Mouse (Mus musculus): ENCODE measurements at regions not wholly inside any gene's neighbourhood (a gene's known extent, or its start where the extent isn't known, plus 50 kb on each side); places are given as distances from the start of the nearest gene placed in this dataset.

- Histone ChIP-seq H3K27ac (ENCODE audit: low read depth, low read length) (no peak overlapping the region), H3K9ac (ENCODE audit: low read length) (no peak overlapping the region), H3K4me1 (ENCODE audit: control insufficient read depth, insufficient read depth, low read length) (no peaks in the 10 kb centered on the region), H3K27me3 (ENCODE audit: control insufficient read depth, insufficient read depth, low read length) (no peaks in the 10 kb centered on the region), H3K4me2 (ENCODE audit: low read depth) (no peak overlapping the region), H3K4me3 (ENCODE audit: low read depth, low read length) (no peak overlapping the region), H3K9me3 (ENCODE audit: control insufficient read depth, low read length) (no peaks in the 10 kb centered on the region), H3K36me3 (ENCODE audit: control insufficient read depth, insufficient read depth, low read length) (no peaks in the 10 kb centered on the region)
- WGBS: 88% methylated on average over 4 of the region's 4 CpGs
- ATAC-seq (ENCODE audit: insufficient read depth, low FRiP score, low TSS enrichment): no peak
- DNase-seq (ENCODE audit: low spot score): no peak
Observed at GRCm38 (mm10) chr3:70309304-70309703, 301.9 kb downstream of the Otol1 start.

- Histone ChIP-seq H3K4me3 (ENCODE audit: low read depth, low read length) (no peak overlapping the region), H3K4me1 (ENCODE audit: control insufficient read depth, insufficient read depth, low read length) (no peaks in the 10 kb centered on the region), H3K36me3 (ENCODE audit: control insufficient read depth, insufficient read depth, low read length) (no peaks in the 10 kb centered on the region), H3K9ac (ENCODE audit: low read length) (no peak overlapping the region), H3K27ac (ENCODE audit: low read depth, low read length) (no peak overlapping the region), H3K9me3 (ENCODE audit: control insufficient read depth, low read length) (no peaks in the 10 kb centered on the region), H3K27me3 (ENCODE audit: control insufficient read depth, insufficient read depth, low read length) (no peaks in the 10 kb centered on the region), H3K4me2 (ENCODE audit: low read depth) (no peak overlapping the region)
- DNase-seq (ENCODE audit: low spot score) (no peak), ATAC-seq (ENCODE audit: insufficient read depth, low FRiP score, low TSS enrichment) (no peak)
Observed at GRCm38 (mm10) chr3:70311055-70311454, 303.6 kb downstream of the Otol1 start.

GRCm38 (mm10) chr3:70312034-70312433, 304.6 kb downstream of the Otol1 start:
- WGBS: 88% methylated on average over 3 of the region's 3 CpGs
- no peak overlapping the region for H3K4me3 ChIP-seq (ENCODE audit: low read depth, low read length)
- no peaks in the 10 kb centered on the region for H3K9me3 ChIP-seq (ENCODE audit: control insufficient read depth, low read length)
- DNase-seq (ENCODE audit: low spot score) (no peak), ATAC-seq (ENCODE audit: insufficient read depth, low FRiP score, low TSS enrichment) (no peak)
- no peaks in the 10 kb centered on the region for H3K4me1 ChIP-seq (ENCODE audit: control insufficient read depth, insufficient read depth, low read length)
- H3K36me3 ChIP-seq (ENCODE audit: control insufficient read depth, insufficient read depth, low read length): no peaks in the 10 kb centered on the region
- no peak overlapping the region for H3K4me2 ChIP-seq (ENCODE audit: low read depth)
- no peak overlapping the region for H3K9ac ChIP-seq (ENCODE audit: low read length)
- H3K27ac ChIP-seq (ENCODE audit: low read depth, low read length): no peak overlapping the region
- H3K27me3 ChIP-seq (ENCODE audit: control insufficient read depth, insufficient read depth, low read length): no peaks in the 10 kb centered on the region

- WGBS: 74% methylated on average over 7 of the region's 7 CpGs
- no peak for DNase-seq (ENCODE audit: low spot score)
Observed at GRCm38 (mm10) chr3:70313119-70313868, 305.9 kb downstream of the Otol1 start.

GRCm38 (mm10) chr3:70314239-70314638, 306.8 kb downstream of the Otol1 start:
- H3K27ac ChIP-seq (ENCODE audit: low read depth, low read length): no peak overlapping the region
- H3K4me3 ChIP-seq (ENCODE audit: low read depth, low read length): no peak overlapping the region
- DNase-seq (ENCODE audit: low spot score) (no peak), ATAC-seq (ENCODE audit: insufficient read depth, low FRiP score, low TSS enrichment) (no peak)
- no peak overlapping the region for H3K4me2 ChIP-seq (ENCODE audit: low read depth)
- no peaks in the 10 kb centered on the region for H3K9me3 ChIP-seq (ENCODE audit: control insufficient read depth, low read length)
- H3K4me1 ChIP-seq (ENCODE audit: control insufficient read depth, insufficient read depth, low read length): no peaks in the 10 kb centered on the region
- H3K36me3 ChIP-seq (ENCODE audit: control insufficient read depth, insufficient read depth, low read length): no peaks in the 10 kb centered on the region
- 87% methylated on average over 4 of the region's 4 CpGs for WGBS
- H3K27me3 ChIP-seq (ENCODE audit: control insufficient read depth, insufficient read depth, low read length): no peaks in the 10 kb centered on the region
- no peak overlapping the region for H3K9ac ChIP-seq (ENCODE audit: low read length)

More at GRCm38 (mm10) chr3:70313119-70313868, 305.9 kb downstream of the Otol1 start:
- no peaks in the 10 kb centered on the region for H3K9me3 ChIP-seq (ENCODE audit: control insufficient read depth, low read length)
- H3K27me3 ChIP-seq (ENCODE audit: control insufficient read depth, insufficient read depth, low read length): no peaks in the 10 kb centered on the region
- H3K27ac ChIP-seq (ENCODE audit: low read depth, low read length): no peak overlapping the region
- H3K36me3 ChIP-seq (ENCODE audit: control insufficient read depth, insufficient read depth, low read length): no peaks in the 10 kb centered on the region
- no peak for ATAC-seq (ENCODE audit: insufficient read depth, low FRiP score, low TSS enrichment)
- no peak overlapping the region for H3K4me3 ChIP-seq (ENCODE audit: low read depth, low read length)
- H3K9ac ChIP-seq (ENCODE audit: low read length): no peak overlapping the region
- H3K4me1 ChIP-seq (ENCODE audit: control insufficient read depth, insufficient read depth, low read length): no peaks in the 10 kb centered on the region
- H3K4me2 ChIP-seq (ENCODE audit: low read depth): no peak overlapping the region

GRCm38 (mm10) chr3:70318377-70318776, 311.0 kb downstream of the Otol1 start:
- Histone ChIP-seq H3K9me3 (ENCODE audit: control insufficient read depth, low read length) (no peaks in the 10 kb centered on the region), H3K9ac (ENCODE audit: low read length) (no peak overlapping the region)

GRCm38 (mm10) chr3:70319139-70319538, 311.7 kb downstream of the Otol1 start:
- Histone ChIP-seq H3K4me1 (ENCODE audit: control insufficient read depth, insufficient read depth, low read length) (no peaks in the 10 kb centered on the region), H3K27me3 (ENCODE audit: control insufficient read depth, insufficient read depth, low read length) (no peaks in the 10 kb centered on the region), H3K36me3 (ENCODE audit: control insufficient read depth, insufficient read depth, low read length) (no peaks in the 10 kb centered on the region), H3K9me3 (ENCODE audit: control insufficient read depth, low read length) (no peaks in the 10 kb centered on the region), H3K4me2 (ENCODE audit: low read depth) (no peak overlapping the region), H3K4me3 (ENCODE audit: low read depth, low read length) (no peak overlapping the region), H3K9ac (ENCODE audit: low read length) (no peak overlapping the region), H3K27ac (ENCODE audit: low read depth, low read length) (no peak overlapping the region)
- 89% methylated on average over 3 of the region's 3 CpGs for WGBS
- ATAC-seq (ENCODE audit: insufficient read depth, low FRiP score, low TSS enrichment) (no peak), DNase-seq (ENCODE audit: low spot score) (no peak)

More at GRCm38 (mm10) chr3:70318377-70318776, 311.0 kb downstream of the Otol1 start:
- H3K4me3 ChIP-seq (ENCODE audit: low read depth, low read length): no peak overlapping the region
- no peak for ATAC-seq (ENCODE audit: insufficient read depth, low FRiP score, low TSS enrichment)
- WGBS: 88% methylated on average over 2 of the region's 2 CpGs
- no peak overlapping the region for H3K27ac ChIP-seq (ENCODE audit: low read depth, low read length)
- DNase-seq (ENCODE audit: low spot score): no peak
- H3K4me2 ChIP-seq (ENCODE audit: low read depth): no peak overlapping the region
- no peaks in the 10 kb centered on the region for H3K36me3 ChIP-seq (ENCODE audit: control insufficient read depth, insufficient read depth, low read length)
- no peaks in the 10 kb centered on the region for H3K27me3 ChIP-seq (ENCODE audit: control insufficient read depth, insufficient read depth, low read length)
- no peaks in the 10 kb centered on the region for H3K4me1 ChIP-seq (ENCODE audit: control insufficient read depth, insufficient read depth, low read length)

GRCm38 (mm10) chr3:70321161-70321657, 313.8 kb downstream of the Otol1 start:
- no peak overlapping the region for H3K4me2 ChIP-seq (ENCODE audit: low read depth)
- H3K4me3 ChIP-seq (ENCODE audit: low read depth, low read length): no peak overlapping the region
- H3K9ac ChIP-seq (ENCODE audit: low read length): no peak overlapping the region
- no peaks in the 10 kb centered on the region for H3K9me3 ChIP-seq (ENCODE audit: control insufficient read depth, low read length)
- no peaks in the 10 kb centered on the region for H3K36me3 ChIP-seq (ENCODE audit: control insufficient read depth, insufficient read depth, low read length)
- no peaks in the 10 kb centered on the region for H3K4me1 ChIP-seq (ENCODE audit: control insufficient read depth, insufficient read depth, low read length)
- ATAC-seq (ENCODE audit: insufficient read depth, low FRiP score, low TSS enrichment): no peak
- no peaks in the 10 kb centered on the region for H3K27me3 ChIP-seq (ENCODE audit: control insufficient read depth, insufficient read depth, low read length)
- H3K27ac ChIP-seq (ENCODE audit: low read depth, low read length): no peak overlapping the region
- DNase-seq (ENCODE audit: low spot score): no peak

- Histone ChIP-seq H3K4me3 (ENCODE audit: low read depth, low read length) (no peak overlapping the region), H3K27me3 (ENCODE audit: control insufficient read depth, insufficient read depth, low read length) (no peaks in the 10 kb centered on the region), H3K9ac (ENCODE audit: low read length) (no peak overlapping the region), H3K9me3 (ENCODE audit: control insufficient read depth, low read length) (no peaks in the 10 kb centered on the region), H3K27ac (ENCODE audit: low read depth, low read length) (no peak overlapping the region), H3K4me2 (ENCODE audit: low read depth) (no peak overlapping the region), H3K4me1 (ENCODE audit: control insufficient read depth, insufficient read depth, low read length) (no peaks in the 10 kb centered on the region), H3K36me3 (ENCODE audit: control insufficient read depth, insufficient read depth, low read length) (no peaks in the 10 kb centered on the region)
- ATAC-seq (ENCODE audit: insufficient read depth, low FRiP score, low TSS enrichment) (no peak), DNase-seq (ENCODE audit: low spot score) (no peak)
- 88% methylated on average over 2 of the region's 2 CpGs for WGBS
Observed at GRCm38 (mm10) chr3:70324692-70325091, 317.3 kb downstream of the Otol1 start.
